Mouse (Mus musculus) mouse embryonic stem cell (cell line): ENCODE measurements at regions not wholly inside any gene's neighbourhood (a gene's known extent, or its start where the extent isn't known, plus 50 kb on each side); places are given as distances from the start of the nearest gene placed in this dataset.
"Not testable (repeated sequence)": the region's sequence is repeated elsewhere in the genome, so short reads cannot be mapped to it uniquely, and the experiment has no call there.

Experiments
- in situ Hi-C, 2 experiments: fragments of 300-500 bp; cut with MboI; formaldehyde crosslinking; loops; 1 replicate in 1 of 2; 3 replicates in 1 of 2; pipeline ENCODE4 v1.14.3; 2019 to 2020; ENCODE audit warnings: low sequenced_read_pairs in 2 of 2, low pct_unique_long_range_greater_than_20kb in 1 of 2, mixed read lengths in 1 of 2; ENCODE audit not compliant: unreplicated experiment in 1 of 2

DNA sequence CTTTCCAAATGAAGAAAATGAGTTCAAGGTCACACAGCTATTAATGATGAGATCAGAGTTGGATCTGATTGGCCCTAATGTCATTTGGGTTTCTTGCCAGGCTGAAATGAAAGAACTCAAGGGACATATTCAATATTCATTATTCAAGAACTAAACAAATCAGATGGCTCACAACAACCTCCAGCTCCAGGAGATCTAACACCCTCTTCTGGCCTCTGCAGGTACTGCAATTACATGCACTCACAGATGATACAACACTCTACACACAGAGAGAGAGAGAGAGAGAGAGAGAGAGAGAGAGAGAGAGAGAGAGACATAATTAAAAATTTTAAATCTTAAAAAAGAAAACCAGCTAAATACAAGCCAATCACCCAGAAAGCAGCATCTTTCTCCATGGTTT lies 128.3 kb downstream of the Sptssa start:
- in situ Hi-C loops, result no loop called here

DNA sequence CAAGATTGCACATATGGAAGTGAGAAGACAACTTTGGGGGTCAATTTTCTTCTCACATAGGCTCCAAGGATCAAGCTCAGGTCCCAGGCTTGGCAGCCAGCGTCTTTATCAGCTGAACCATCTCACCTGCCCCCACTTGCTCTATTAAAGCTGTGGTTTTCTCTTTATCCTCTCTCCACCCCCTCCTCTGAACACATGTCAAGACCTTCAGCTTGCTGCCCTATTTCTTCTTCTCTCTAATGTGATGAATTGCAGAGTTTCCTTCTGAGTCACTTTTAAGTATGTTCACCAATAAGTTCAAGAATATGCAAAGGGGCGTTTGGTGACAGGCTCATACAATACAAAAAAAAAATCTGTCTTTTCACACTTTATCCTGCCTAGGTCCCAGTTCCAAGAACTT lies 128.8 kb downstream of the Sptssa start:
- in situ Hi-C loops, result no loop called here

DNA sequence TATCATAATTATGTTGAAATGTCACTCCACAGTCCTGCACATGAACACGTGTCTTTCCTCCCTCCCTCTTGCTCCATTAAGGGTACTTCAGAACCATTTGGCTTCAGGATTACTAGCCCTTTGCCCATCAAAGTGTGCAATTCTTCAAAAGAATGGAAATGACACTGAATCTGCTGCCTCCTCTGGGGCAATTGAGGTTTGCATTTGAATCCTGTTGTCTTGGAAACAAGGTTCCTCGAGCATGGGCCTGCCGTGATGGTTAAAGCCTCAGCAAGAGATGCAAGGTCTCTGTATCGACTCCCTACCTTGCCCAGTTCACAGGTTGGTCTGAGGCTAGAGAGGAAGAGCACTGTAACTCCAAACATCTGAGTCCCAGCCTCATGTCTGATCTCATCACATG lies 136.0 kb downstream of the Sptssa start:
- in situ Hi-C loops, result no loop called here

DNA sequence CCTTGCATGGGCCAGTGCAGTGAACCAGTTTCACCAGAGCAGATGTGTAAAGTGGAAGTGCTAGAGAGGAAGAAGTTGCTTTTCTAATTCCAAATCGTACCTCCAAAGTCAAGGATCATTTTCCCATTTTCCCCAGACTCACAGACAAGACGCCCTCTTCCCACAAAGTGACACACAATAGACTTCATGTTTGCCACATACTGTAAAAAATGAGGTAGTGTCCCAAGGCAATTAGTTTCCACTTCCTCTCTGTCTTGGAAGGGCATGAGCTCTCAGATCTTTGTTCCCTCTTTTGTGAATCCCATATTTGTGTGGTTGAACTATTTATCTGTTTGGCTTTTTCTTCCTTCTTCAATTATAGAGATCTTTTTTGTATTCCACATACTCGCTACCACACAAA lies 137.0 kb downstream of the Sptssa start:
- in situ Hi-C loops, result no loop called here

DNA sequence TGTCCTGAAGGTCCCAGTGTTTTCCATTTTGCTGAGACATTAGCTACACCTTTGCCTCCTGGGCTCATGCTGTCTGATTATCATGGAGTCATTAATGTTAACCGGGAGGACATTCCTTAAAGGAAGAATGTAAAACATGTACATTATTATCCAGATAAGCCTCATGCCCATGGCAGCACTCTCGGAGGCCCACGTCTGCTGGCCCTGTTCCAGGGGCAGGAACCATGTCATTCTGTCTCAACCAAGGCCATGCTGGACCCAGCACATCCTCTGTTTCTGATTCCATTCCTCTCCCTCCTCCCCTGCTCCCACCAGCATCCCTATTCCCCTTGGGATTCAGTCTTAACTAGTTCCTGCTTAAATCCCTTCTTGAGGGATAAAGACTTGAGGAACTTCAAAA lies 139.1 kb downstream of the Sptssa start:
- in situ Hi-C loops, result no loop called here

DNA sequence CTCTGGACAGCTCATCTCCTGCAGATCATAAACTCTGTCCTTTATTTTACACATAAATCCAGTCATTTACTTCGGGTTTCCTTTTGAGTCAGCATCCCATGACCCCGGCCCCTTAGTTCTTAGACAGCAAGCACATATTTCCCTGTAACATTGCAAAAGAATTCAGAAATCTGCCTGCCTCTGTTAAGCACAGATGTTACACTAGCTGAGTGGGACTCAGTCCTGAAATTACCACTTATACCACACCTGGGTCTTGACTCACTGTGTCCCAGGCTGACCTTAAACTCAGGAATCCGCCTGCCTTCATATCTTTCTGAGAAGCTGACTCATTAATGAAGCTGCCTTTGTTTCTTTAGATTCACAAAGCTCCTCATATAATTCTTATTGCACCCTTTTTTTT lies 139.9 kb downstream of the Sptssa start:
- in situ Hi-C loops, result no loop called here

DNA sequence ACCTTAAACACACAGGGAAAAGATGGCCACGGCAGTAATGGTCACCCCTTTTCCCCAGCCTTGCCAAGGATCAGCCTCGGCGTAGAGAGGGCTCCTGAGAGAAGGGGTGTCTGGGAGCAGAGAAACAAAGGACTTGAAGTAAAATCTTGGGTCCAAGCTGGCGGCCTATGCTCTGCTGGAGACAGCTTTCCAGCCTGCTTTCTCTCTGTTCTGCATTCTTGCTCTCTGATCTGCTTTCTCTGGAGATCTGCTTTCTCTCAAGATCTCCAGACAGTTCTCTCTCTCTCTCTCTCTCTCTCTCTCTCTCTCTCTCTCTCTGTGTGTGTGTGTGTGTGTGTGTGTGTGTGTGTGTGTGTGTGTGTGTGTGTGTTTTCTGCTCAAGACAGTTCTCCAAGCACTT lies 140.3 kb downstream of the Sptssa start:
- in situ Hi-C loops, result not testable (repeated sequence)

DNA sequence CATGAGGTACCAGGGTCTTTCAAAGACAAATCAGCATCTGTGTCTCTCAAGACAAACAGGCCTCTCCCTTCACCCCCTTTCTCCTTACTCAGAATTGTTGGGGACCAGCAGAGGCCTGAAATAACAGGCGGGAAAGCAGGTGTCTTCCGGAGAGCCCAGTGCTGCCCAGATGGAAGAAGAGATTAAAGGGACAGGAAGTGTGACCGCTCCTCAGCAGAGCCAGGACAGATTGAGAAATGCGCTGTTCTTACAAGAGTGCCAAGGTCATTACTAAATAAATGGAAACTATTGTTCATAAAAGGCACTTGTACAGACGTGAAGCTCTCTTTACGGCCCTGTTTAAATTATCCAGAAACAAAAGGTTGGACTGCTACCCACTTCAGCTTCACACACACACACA lies 146.5 kb downstream of the Sptssa start:
- in situ Hi-C loops, result no loop called here

DNA sequence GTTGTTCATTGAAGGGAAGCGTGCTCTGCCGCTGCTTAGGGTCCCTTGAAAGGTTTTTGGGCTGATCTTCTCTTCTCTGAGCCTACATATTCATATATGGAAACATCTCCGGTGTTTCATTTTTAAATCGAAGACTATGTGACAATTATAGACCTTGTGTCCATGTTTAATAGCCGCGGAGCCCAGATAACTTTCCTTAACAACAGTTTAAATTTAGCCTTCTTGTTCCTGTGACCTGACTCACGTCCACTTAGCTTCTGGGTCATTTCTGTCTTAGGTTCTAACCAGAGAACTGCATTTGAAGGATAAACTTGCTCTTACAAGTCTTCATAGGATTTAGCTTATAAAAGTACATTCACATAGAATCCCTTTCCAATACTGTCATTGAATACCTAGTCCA lies 153.6 kb downstream of the Sptssa start:
- in situ Hi-C loops, result no loop called here

DNA sequence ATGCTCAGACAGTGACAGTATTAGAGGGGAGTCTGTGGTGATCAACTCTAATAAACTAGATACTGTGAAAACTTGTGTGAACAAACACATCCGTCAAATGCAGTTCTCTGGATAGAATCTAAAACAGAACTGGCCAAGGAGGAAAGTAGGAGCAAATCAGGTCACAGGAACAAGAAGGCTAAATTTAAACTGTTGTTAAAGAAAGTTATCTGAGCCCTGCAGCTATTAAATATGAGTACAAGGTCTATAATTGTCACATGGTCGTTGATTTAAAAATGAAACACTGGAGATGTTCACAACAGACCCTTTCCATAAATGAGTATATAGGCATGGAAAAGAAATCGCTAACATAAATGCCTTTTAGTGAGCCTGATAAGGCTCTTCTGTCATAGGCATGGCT lies 156.4 kb downstream of the Sptssa start:
- in situ Hi-C loops, result loop anchor here in 1 of 2 experiments (10.0 kb wide), 1 partner anchor 175 kb away; no protein-coding TSS in a partner anchor

DNA sequence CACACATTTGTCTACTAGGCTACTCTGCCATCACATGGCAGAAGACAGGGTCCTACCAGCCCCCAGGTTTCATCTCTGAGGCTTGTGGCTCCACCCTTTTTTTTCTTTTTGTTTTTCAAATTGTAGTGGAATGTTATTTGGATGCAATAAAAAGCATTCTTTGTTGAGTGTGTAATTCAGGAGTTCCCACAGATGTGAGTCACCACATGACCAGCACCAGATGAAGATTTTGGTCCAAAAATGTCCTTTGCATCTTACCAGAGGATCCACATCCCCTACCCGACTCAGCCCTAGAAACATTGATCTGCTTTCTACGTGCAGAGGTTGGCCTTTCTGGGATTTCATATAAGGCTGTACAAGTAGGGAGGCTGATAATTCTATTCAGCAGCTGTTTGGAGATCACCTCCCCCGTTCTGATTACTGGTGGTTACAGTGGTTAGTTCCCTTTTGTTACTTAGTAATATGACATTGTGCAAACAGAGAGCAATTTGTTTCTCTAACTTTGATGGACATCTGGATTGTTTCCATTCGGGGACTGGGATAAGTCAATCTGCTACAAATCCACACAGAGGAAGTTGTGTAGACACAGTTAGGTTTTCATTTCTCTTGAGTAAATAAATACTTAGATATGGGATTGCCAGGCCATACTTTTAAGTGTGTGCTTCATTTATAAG lies 160.5 kb downstream of the Sptssa start:
- in situ Hi-C loops, result loop anchor here in 1 of 2 experiments (10.0 kb wide), 1 partner anchor 171 kb away; no protein-coding TSS in a partner anchor

DNA sequence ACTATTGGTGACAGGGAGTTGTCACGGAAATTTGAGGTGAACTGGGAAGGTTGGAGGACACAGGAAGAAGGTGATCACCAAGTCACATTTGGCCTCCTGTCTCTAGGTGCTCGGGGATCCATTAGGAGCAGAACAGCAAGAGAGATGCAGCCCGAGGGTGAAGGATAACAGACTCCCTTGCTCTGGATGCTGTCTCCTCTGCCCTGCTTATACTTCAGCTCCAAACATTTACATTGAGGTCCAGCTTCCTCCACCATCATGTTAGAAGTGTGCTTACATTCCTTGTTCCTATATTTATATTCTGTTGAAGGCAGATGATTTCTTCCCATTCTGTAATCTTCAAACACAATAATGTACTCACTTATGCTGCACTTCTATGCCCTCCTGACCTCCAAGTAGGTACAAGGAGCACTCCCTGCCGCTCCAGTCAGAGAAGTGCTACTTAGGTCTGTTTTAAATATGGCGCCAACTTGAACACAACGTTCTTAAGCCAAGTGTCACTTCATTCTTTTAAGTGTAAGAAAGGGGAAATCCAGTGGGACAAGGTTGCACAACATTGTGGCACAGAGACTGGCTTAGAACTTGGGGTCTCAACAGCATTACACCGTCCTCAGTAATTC lies 161.5 kb downstream of the Sptssa start:
- in situ Hi-C loops, result loop anchor here in 1 of 2 experiments (10.0 kb wide), 1 partner anchor 170 kb away; no protein-coding TSS in a partner anchor

DNA sequence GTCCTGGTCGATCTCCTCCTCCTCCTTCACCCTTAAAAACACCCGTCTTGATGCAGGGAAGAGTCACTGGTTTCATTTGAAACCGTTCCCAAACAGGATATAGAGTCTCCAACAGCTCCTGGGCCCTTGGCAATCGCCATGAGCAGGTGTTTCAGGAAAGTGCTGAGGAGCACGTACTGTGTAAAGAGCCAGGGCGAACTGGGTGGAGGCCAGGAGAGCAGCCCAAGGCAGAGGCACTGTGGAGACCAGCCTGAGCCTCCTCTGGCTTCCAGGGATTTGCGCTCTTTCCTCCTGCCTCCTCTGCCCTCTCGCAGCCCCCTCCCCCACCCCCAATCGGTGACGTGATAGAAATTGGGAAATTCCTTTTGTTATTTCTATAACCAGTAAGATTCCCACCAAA lies 163.6 kb downstream of the Sptssa start:
- in situ Hi-C loops, result loop anchor here in 1 of 2 experiments (10.0 kb wide), 1 partner anchor 168 kb away; no protein-coding TSS in a partner anchor

DNA sequence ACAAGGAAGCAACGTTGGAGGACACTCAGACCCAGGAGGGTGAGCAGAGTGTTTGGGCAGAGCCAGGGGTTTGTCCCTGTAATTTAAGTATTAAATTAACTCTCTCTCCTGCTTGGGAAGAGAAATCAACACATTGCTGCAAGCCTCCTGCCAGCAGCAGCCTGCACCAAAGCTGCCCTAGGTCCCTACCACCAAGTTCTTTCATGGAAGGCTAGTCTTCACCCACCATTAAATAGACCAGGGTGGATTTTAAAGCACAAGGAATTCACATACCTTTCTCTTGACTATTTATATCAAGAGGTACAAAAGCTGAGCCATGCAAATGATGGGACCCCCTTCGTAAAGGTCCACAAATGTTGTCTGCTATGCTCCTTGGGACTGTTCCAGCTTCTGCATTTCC lies 165.9 kb downstream of the Sptssa start:
- in situ Hi-C loops, result loop anchor here in 1 of 2 experiments (10.0 kb wide), 1 partner anchor 166 kb away; no protein-coding TSS in a partner anchor

DNA sequence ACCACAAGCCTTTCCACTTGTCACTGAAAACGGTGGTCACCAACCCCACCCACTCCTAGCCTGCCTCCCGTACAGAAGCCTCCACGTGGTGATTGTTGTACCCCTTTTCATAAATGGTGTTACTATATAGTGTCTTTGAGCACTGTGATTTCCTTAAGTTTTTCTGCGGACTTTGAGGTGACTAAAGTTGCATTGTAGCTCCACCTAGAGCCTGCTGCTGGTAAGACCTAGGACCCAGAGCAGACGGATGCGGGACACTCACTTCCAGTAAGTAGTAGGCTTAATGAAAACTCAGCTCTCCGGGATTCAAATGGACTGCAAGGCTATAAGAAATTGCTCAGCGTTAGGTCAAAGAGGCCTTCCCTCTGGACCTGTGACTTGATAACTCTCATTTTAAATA lies 166.7 kb downstream of the Sptssa start:
- in situ Hi-C loops, result loop anchor here in 1 of 2 experiments (10.0 kb wide), 1 partner anchor 165 kb away; no protein-coding TSS in a partner anchor

DNA sequence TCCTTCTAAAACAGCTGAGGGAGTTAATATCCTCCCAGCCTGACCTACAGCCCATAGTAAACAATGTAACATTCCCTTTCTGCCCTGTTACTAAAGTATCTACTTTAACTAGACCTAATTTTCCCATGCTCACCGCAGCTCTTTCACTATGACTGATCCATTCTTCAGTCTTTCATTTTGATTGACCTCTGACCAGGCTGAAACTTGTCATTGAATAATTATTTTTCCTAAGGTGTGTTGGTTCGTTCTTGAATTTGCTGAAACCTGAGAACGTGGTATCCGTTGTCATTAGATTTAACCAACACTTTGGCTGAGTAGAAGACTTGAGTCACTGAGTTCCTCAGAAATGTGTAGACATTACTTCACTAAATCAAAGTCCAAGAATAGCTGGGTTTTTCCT lies 168.7 kb downstream of the Sptssa start:
- in situ Hi-C loops, result no loop called here

DNA sequence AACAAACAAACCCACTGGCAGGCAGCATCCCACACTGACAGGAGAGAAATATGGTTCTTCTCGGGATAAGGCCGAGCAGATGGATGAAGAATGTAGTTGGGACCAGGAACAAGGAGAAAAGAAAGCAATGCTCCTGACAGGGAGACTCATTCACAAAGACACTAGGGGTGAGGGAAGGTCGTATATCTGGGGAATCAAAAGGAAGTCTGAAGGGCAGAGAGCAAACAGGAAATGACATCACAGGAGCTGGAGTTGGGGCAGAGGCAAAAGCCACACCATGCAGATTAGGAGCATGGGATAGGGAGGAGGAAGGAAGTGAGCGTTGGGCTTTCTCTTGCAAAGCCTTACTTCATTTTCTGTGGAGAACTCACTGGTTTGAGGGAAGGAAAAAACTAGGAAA lies 174.4 kb downstream of the Sptssa start:
- in situ Hi-C loops, result no loop called here

DNA sequence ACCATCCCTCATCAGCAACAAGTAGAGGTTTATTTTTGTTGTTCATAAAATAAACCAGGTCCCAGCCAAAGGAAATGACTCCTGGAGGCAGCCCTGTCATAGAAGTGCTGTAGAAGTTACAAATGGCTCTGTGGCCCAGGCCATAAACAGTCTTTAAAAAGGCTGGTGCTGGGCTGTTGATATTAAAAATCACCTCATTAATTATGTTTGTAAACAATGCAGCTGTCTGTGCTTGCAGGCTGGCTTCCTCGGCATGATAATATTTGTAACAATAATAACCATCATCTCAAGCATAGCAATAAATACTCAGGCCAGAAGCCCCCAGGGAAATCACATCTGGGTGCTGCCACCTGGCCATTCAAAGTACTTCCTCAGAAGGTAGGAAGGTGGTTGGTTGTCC lies 176.5 kb downstream of the Sptssa start:
- in situ Hi-C loops, result loop anchor here in 1 of 2 experiments (10.0 kb wide), 1 partner anchor 375 kb away; no protein-coding TSS in a partner anchor

DNA sequence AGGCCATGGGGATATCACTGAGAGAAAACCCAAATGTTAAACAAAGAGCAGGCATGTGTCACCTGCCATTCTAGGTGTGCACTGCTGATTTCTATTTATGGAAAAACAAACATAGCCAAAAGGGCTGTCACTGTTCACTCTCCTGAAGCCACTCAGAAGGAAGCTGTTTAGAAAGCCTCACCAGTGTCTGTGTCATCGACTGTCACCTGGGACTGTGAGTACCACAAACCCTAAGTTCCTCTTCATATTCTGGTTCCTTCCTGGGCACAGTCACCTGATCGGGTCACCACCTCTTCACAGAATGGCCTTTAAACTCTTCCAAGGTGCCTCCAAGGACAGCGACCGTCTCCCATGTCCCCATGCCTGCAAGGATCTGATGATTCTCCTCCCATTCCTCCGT lies 183.5 kb downstream of the Sptssa start:
- in situ Hi-C loops, result loop anchor here in 1 of 2 experiments (10.0 kb wide), 1 partner anchor 368 kb away; no protein-coding TSS in a partner anchor

DNA sequence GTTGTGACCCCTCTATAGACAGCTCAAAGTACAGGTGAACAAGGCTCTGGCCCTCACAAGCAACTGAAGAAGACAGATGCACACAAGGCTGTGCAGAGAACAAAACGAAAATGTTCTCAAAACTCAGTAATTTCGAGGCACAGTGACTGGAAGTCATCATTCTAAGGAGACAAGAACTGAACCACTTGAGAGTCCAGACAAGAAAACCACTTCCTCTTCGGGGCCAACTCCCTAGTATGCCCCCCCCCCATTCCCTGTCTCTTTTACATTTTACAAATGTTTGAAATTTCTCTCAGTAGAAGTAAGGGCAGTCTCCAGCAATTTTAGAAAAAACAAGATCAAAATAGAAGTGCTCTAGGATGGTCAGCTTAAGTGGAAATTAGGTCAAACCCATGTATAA lies 184.0 kb downstream of the Sptssa start:
- in situ Hi-C loops, result loop anchor here in 1 of 2 experiments (10.0 kb wide), 1 partner anchor 368 kb away; no protein-coding TSS in a partner anchor
